Mouse (Mus musculus) embryonic stem cell, embryonic (primary cell): ENCODE results near the gene Vmac.

Source experiments
- CTCF ChIA-PET, 4 experiments: fragments of 300-600 bp in 2 of 4; fragments of 350-600 bp in 2 of 4; sonication (Branson Sonifier 250); formaldehyde crosslinking; loops; one replicate each; lab custom pipeline; 2022; ENCODE audit warnings: inconsistent platforms in 2 of 4; lab: Charles Lee
- POLR2A ChIA-PET, 4 experiments: fragments of 300-600 bp in 2 of 4; fragments of 350-600 bp in 2 of 4; sonication (Branson Sonifier 250); formaldehyde crosslinking; loops; one replicate each; lab custom pipeline; 2022; ENCODE audit warnings: antibody characterized with exemption in 4 of 4, inconsistent platforms in 1 of 4; lab: Charles Lee

Vmac gene

DNA sequence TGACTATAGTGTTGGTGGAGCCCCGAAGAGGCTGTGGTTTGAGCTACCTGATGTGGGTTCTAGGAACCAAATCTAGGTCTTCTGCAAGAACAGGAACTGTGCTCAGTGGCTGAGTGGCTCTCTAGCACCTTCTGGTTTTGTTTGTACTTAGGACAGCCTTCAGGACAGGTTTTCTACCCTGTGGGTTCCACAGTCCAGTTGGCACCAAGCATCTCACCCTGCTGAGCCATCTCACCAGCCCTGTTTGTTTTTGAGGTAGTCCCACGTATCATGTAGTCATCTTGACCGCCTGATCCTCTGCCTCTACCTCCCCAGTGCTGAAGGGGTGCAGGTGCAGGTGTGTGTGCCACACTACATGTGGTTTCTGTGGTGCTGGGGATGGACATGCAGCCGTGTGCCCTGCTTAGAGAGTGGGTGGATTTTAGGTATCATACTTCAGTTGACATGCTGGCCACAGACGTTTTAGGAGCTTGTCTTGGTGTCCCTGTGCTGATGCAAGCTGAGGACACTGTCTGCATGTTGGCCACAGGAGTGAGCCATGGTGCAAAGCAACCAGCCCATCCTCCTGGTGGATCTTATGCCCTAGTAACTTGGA lies 34.2 kb downstream of the Vmac start:
- POLR2A ChIA-PET, result interaction anchor here in 2 of 4 experiments (1.0 to 33.7 kb wide), 9 partner anchors 2 to 222 kb away, joined by 3 to 414 read pairs (median 3); partner anchors contain the start of genes Ranbp3 (in 2 of the 2), Ndufa11 (in 1 of the 2) and Vmac (in 1 of the 2)

DNA sequence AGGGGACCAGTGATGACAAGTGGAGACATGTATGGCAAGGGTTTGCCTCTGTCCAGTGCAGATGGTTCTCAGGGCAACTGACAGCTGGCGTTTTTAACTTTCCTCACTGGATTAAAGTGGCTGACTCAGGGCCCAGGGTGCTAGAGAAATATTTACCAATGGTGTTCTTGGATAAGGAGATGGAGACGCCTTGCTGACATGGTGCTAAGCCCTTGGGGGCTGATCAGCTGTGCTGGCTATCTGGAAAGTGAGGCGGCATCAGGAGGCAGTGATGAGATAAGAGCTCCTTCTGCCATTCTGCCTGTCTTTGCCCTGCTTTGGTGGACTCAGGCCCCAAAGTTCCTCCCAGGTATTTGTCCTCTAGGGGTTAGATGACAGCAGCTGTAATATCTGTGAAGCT lies 34.9 kb downstream of the Vmac start:
- POLR2A ChIA-PET, result interaction anchor here (0.9 to 33.7 kb wide), 14 partner anchors 1 to 221 kb away, joined by 3 to 414 read pairs (median 4); partner anchors contain the start of genes Ranbp3 (in 4 of the 4), Lonp1 (in 1 of the 4), Ndufa11 (in 1 of the 4) and Vmac (in 1 of the 4)
- CTCF ChIA-PET, result interaction anchor here in 3 of 4 experiments (0.6 to 0.9 kb wide), 3 partner anchors 130 to 650 kb away, joined by 3 to 13 read pairs (median 3); no protein-coding TSS in a partner anchor

More for the DNA sequence above, 34.2 kb downstream of the Vmac start:
- CTCF ChIA-PET, result no interaction called here

DNA sequence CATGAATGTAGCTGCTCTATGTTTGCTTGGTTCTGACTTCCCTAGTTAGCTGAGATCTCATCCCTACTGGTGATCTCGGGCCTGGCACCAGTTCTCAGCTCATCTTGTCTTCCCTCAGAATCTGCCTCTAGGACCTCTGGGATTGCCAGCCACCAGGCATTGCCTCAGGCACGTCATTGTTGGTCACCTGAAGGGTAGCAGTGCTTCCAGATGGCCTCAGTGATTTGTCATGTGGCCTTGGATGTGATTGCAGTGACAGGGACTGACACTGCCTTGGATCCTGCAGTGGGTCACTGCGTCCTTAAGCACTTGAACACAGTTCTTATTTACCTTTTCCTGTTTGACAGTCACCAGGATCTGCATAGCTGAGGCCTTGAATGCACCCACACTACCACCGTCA lies 36.0 kb downstream of the Vmac start:
- ChIA-PET POLR2A (interaction anchor here (0.6 to 33.7 kb wide), 11 partner anchors 0 to 70 kb away, joined by 3 to 414 read pairs (median 8); partner anchors contain the start of genes Ranbp3 (in 4 of the 4) and Lonp1 (in 1 of the 4)), CTCF (interaction anchor here in 1 of 4 experiments (0.9 kb wide), 1 partner anchor 129 kb away, joined by 3 read pairs; no protein-coding TSS in a partner anchor)

DNA sequence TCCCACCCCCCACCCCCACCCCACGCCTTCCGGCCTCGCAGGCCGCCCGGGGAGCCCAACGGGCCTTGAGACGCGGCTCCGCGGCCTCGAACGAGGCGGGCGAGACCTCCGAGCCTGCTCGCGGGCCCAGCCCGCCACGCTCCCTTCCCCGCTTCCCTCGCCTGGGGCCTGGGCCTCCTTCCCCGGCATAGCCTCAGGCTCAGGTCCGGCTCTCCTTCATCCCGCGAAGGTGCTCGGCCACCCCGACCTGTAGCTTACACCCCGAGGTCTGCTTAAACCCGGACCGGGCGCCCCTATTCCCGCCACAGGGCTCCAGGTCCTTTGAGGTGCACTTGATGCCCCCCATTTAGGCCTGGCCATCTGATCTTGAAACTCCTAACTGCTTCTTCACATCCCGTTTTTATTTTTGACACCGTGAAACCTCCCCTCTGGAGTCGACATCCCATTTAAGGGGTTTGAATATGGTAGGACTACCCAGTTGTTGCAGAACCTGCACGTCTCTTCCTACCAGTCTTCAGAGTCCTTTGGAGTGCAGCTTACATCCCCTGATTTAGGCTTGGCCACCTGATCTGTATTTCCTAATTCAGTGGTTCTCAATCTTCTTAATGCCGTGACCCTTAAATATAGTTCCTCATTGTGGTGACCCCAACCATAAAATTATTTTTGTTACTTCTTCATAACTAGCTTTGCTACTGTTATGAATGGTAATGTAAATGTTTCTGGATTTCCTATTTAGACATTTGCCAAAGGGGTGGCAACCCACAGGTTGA lies 44.0 kb downstream of the Vmac start:
- ChIA-PET POLR2A (interaction anchor here (0.6 to 19.2 kb wide), 88 partner anchors 10 to 634 kb away, joined by 3 to 414 read pairs (median 7); partner anchors contain the start of genes Catsperd (in 3 of the 4), Lonp1 (in 3 of the 4), Rpl36 (in 3 of the 4) and Safb (in 3 of the 4)), CTCF (interaction anchor here in 1 of 4 experiments (0.6 to 1.3 kb wide), 9 partner anchors 42 to 348 kb away, joined by 3 to 11 read pairs (median 5); partner anchors contain the start of genes Catsperd, Kdm4b and Lonp1)

DNA sequence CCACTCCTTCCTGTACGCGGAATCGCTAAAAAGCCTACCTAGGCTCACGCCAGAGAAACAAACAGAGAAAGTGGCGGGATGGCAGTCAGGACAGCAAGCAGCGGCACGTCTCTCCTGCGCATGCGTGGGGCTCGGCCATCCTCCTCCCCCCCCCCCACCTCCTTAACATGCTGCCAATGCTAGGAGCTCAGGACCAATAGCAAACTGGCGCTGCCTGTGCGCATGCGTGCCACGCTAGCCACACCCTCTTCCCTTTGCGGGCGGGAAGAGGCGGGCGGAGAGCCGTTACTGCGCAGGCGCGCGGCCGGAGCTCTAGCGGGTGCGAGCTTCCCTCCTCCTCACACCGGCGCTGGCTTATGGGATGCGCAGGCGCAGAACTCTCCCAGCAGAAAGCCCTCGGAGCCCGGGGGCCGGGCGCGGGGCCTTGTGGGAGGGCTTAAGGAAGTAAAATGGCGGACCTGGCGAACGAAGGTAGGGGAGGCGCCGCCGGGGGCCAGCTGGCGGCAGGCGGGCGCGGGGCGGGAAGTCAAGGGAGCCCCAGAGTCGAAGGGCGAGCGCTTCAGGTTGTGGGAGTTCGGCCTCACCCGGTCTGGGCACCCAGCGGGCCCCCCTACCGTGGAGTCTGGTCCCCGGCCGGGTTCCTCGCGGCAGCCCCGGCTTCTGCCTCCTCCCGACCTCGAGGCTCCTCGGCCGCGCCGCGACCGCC lies 44.7 kb downstream of the Vmac start, which contains the start of gene Ranbp3:
Gene Ranbp3, plus strand, starts transcription at position 354 of the 706 bp plus-strand sequence.
- ChIA-PET CTCF (interaction anchor here in 3 of 4 experiments (0.5 to 1.3 kb wide), 32 partner anchors 9 to 423 kb away, joined by 3 to 12 read pairs (median 4); partner anchors contain the start of genes Catsperd (in 1 of the 3), Lonp1 (in 1 of the 3) and Safb2 (in 1 of the 3)), POLR2A (interaction anchor here (0.6 to 19.2 kb wide), 157 partner anchors 9 to 714 kb away, joined by 3 to 414 read pairs (median 5); partner anchors contain the start of genes Catsperd (in 3 of the 4), Lonp1 (in 3 of the 4), Nrtn (in 3 of the 4) and Rpl36 (in 3 of the 4))

- CTCF ChIA-PET, result interaction anchor here in 3 of 4 experiments (0.6 to 1.9 kb wide), 4 partner anchors 58 to 1601 kb away, joined by 3 to 15 read pairs (median 4); no protein-coding TSS in a partner anchor
- POLR2A ChIA-PET, result interaction anchor here in 3 of 4 experiments (0.7 to 8.1 kb wide), 10 partner anchors 42 to 107 kb away, joined by 3 to 111 read pairs (median 5); partner anchors contain the start of genes Catsperd (in 2 of the 3), Lonp1 (in 2 of the 3), Rpl36 (in 1 of the 3) and Safb (in 1 of the 3)
These were observed 48.1 kb downstream of the Vmac start for GRCm38 (mm10) chr17:56669766-56670165.

DNA sequence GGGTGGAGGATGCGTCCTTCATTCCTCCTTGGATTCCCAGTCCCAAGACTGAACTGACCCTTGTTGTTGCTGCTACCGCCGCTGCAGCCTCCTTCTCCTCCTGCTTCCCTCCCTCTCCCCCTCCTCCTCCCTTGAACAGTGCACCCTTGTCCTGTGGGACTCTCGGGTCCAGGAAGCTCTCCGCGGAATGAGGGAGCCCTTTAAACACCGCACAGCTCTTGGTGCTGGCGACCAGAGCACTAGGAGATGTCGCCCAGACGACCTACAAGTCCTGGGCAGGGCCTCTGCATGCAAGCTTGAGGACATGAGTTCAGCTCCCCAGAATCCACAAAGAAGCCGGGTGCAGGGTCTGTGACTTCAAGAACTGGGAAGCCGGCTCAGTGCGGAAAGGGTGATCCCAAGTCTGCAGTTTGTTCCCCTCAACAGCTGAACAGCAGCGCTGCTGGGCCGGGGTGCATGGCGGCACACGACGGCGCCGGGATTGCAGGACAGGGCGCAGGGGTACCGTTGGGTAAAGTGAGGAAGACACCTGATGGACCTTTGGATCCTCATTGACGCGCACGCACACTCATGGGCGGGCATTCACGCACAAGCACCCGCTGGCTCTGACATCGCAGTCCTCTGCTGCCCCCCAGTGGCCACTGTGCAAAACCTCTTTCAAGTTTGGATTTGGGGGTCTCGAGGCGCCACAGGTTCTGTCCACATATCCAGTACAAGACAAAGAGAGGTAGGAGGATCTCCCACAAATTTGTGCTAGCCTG lies 49.3 kb downstream of the Vmac start:
- ChIA-PET CTCF (interaction anchor here (0.6 to 2.9 kb wide), 30 partner anchors 8 to 480 kb away, joined by 3 to 19 read pairs (median 3); partner anchors contain the start of genes 2410015M20Rik (in 1 of the 4), Catsperd (in 1 of the 4), Gm20219 (in 1 of the 4) and Safb2 (in 1 of the 4)), POLR2A (interaction anchor here (0.7 to 8.1 kb wide), 30 partner anchors 8 to 392 kb away, joined by 3 to 111 read pairs (median 4); partner anchors contain the start of genes Catsperd (in 3 of the 4), Lonp1 (in 2 of the 4), Rpl36 (in 2 of the 4) and Safb (in 1 of the 4))

DNA sequence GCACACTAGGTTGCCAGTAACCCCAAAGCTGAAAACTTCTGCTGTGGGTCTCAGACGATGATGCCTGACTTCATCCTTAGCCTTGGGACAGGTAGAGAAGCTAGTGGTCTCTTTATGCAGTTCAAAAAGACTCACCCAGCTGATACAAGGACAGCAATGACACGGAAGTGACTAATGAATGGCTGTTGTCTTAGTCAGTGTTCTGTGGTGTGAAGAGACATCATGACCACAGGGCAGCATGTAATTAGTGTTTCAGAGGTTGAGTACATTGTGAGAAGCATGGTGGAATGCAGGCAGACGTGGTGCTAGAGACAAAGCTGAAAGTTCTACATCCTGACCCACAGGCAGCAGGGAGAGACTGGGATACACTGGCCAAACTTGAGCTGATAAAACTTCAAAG lies 50.2 kb downstream of the Vmac start:
- CTCF ChIA-PET, result interaction anchor here in 3 of 4 experiments (0.8 to 2.9 kb wide), 7 partner anchors 9 to 310 kb away, joined by 3 to 19 read pairs (median 4); partner anchors contain the start of gene Gm20219 (in 1 of the 3)

DNA sequence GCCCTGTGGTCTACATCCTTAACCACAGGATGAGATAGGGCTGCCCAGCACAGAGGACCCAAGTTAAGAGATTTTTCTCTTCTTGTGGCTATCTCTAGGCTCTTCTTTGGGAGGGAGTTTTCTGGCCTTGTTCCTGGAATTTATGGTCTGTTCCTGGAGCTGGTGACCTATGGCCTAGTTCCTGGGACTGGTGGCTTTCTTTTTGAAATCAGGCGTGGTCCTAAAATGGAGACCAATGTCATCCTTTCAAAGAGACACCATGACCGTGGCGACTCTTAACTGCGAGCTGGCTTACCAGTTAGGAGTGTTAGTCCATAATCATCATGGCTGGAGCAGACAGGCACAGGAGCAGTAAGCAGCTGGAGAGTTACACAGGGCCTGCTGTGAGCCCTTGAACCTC lies 51.4 kb downstream of the Vmac start:
- CTCF ChIA-PET, result interaction anchor here in 1 of 4 experiments (1.6 to 1.8 kb wide), 2 partner anchors 113 to 341 kb away, joined by 3 to 5 read pairs; partner anchors contain the start of gene Kdm4b
- POLR2A ChIA-PET, result interaction anchor here in 3 of 4 experiments (0.9 to 8.1 kb wide), 14 partner anchors 10 to 269 kb away, joined by 3 to 111 read pairs (median 4); partner anchors contain the start of genes Catsperd (in 2 of the 3), Lonp1 (in 2 of the 3) and Rpl36 (in 2 of the 3)

More for the DNA sequence above, 50.2 kb downstream of the Vmac start:
- POLR2A ChIA-PET, result interaction anchor here (0.6 to 8.1 kb wide), 20 partner anchors 10 to 268 kb away, joined by 3 to 111 read pairs (median 6); partner anchors contain the start of genes Catsperd (in 2 of the 4), Lonp1 (in 2 of the 4), Rpl36 (in 2 of the 4) and Safb (in 1 of the 4)

- CTCF ChIA-PET, result interaction anchor here in 3 of 4 experiments (0.5 to 2.0 kb wide), 22 partner anchors 9 to 705 kb away, joined by 3 to 12 read pairs (median 3); partner anchors contain the start of genes Lonp1 (in 2 of the 3), Ranbp3 (in 2 of the 3) and Gm20219 (in 1 of the 3)
- POLR2A ChIA-PET, result interaction anchor here (0.6 to 8.1 kb wide), 84 partner anchors 9 to 585 kb away, joined by 3 to 111 read pairs (median 4); partner anchors contain the start of genes Ranbp3 (in 4 of the 4), Catsperd (in 3 of the 4), Lonp1 (in 3 of the 4) and Rpl36 (in 3 of the 4)
These were observed 53.5 kb downstream of the Vmac start for GRCm38 (mm10) chr17:56664333-56664732.
